Mouse (Mus musculus) limb, embryonic 13.5 days (tissue): ENCODE measurements around the gene Hist1h4j. TPM values are rescaled to one million over a fixed set of nuclear protein-coding genes. Genes with fewer than 3 reads are reported as not detected.
"Not testable (repeated sequence)": the region's sequence is repeated elsewhere in the genome, so short reads cannot be mapped to it uniquely, and the experiment has no call there.

Experiments used
- ATAC-seq: fragments of 200-750 bp; cut with Nextera tagmentation; 2 replicates; pipeline ENCODE4 v1.8.0; 2017; ENCODE audit warnings: low read depth, moderate number of reproducible peaks, moderate TSS enrichment; ENCODE audit not compliant: low FRiP score
- H3K27ac ChIP-seq: fragments of 300-500 bp; sonication (generic); 2 replicates; pipeline ENCODE4 v1.5.1; 2015; ENCODE audit warnings: inconsistent platforms, mild to moderate bottlenecking, moderate library complexity
- H3K27me3 ChIP-seq: fragments of 300-500 bp; sonication (generic); 2 replicates; pipeline ENCODE4 v1.6.1; 2015; ENCODE audit warnings: mild to moderate bottlenecking, inconsistent platforms
- H3K36me3 ChIP-seq: fragments of 300-500 bp; sonication (generic); 2 replicates; pipeline ENCODE4 v1.6.1; 2015; ENCODE audit warnings: inconsistent platforms, mild to moderate bottlenecking, moderate library complexity
- H3K4me1 ChIP-seq: fragments of 300-500 bp; sonication (generic); 2 replicates; pipeline ENCODE4 v1.6.1; 2015; ENCODE audit warnings: inconsistent platforms
- H3K4me2 ChIP-seq: fragments of 300-500 bp; sonication (generic); replicated peaks from 2 replicates; pipeline ENCODE4 v1.6.1; 2015; ENCODE audit warnings: inconsistent platforms, mild to moderate bottlenecking, moderate library complexity
- H3K4me3 ChIP-seq: fragments of 300-500 bp; sonication (generic); 2 replicates; pipeline ENCODE4 v1.5.1; 2015; ENCODE audit warnings: moderate library complexity, mild to moderate bottlenecking, inconsistent platforms
- H3K9ac ChIP-seq: fragments of 300-500 bp; sonication (generic); 2 replicates; pipeline ENCODE4 v1.6.1; 2015; ENCODE audit warnings: mild to moderate bottlenecking, inconsistent platforms
- H3K9me3 ChIP-seq: fragments of 300-500 bp; sonication (generic); 2 replicates; pipeline ENCODE4 v1.6.1; 2016; ENCODE audit warnings: inconsistent platforms
- WGBS: fragments of 180-500 bp; shearing (Covaris S2); methylation state at CpG from one replicate; pipeline ENCODE4 v1.1.7; 2015; 5-methylcytosine and 5-hydroxymethylcytosine counted together
- polyA plus RNA-seq: library from polyadenylated mRNA; unstranded; fragments of >200 nt; fragmentation: Nextera tagmentation; extraction: Ambion mirVana; gene quantifications from 2 replicates; pipeline ENCODE4 v1.2.1, GENCODE M21; 2015

Hist1h4j gene
- polyA plus RNA-seq, 1 experiment from 2014 or later: 1.3 TPM

DNA sequence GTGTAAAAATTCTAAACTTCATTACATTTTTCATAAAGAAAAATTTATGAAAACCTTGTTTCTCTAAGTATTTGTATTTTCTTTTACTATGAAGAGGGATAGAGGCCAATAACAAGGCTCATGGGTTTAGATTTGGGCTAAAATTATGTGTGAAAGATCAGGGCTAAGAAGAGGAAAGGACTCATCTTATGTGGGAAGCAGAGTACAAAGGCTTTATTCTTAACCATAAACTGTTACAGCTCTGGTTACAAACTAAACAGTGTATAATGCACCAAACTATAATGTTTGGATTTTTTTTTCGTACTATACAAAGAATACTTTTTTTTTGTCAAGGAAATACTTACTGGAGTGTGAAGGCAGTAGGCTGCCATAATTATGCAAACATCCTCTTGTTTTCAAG lies 20.8 kb downstream of the Hist1h4j start:
- Histone ChIP-seq H3K36me3 (no peaks in the 10 kb centered on the region), H3K27ac (no peak overlapping the region), H3K4me3 (no peak overlapping the region), H3K9me3 (no peaks in the 10 kb centered on the region), H3K27me3 (no peaks in the 10 kb centered on the region), H3K4me2 (peak overlapping the region; percentile 41; the same call in 1 of the 2 replicates), H3K4me1 (peaks cover 18% of the 10 kb centered on the region), H3K9ac (no peak overlapping the region)
- 77% methylated on average over 1 of the region's 1 CpGs for WGBS
- ATAC-seq: no peak

DNA sequence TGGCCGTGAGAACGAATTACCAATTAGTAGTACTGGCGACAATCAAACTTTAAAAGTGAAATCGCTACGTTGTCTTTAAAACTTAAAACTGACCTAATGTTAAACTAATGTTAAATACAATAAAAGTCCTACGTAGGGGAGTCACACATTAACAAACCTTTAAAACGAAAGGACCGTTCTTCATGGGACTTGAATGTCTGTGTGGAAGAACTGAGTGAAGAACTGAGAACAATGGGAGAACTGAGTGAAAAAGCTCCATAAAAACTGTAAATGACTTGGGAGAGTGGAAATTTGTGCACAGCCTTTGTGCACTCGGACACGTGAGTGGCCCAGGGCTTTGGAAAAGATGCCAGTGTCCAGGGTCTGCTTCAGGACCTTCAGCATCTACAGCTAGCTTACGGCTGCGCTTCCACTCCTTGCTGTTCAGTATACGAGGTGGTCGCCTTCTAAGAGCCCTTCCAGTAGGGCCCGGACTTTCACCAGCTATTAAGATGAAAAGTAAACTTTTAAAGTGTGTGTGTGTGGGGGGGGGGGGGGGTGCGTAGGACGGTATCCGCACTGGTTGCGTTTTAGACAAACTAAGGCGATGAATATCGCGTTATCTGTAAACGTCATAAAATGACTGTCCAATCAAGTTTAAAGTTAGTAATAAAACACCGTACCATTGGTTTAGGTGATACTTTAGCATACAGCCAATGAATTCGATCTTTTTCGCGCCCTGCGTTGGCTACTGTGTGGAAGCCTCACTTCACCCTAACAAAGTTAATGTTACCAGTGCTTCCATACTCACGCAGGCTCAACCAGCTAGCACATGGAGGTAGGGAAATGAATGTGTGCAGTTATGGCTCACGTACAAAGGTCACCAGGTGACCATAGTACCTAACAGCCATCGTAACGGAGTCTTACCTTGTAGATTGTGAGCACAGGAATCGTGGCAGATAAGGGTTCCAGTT lies 44.2 kb downstream of the Hist1h4j start:
- H3K27ac ChIP-seq: peak overlapping the region; percentile 97
- peak overlapping the region; percentile 90 for H3K4me2 ChIP-seq
- H3K36me3 ChIP-seq: no peaks in the 10 kb centered on the region
- H3K4me1 ChIP-seq: peaks cover 20% of the 10 kb centered on the region
- WGBS: 4% methylated on average over 33 of the region's 33 CpGs
- H3K27me3 ChIP-seq: no peaks in the 10 kb centered on the region
- H3K9me3 ChIP-seq: no peaks in the 10 kb centered on the region
- ATAC-seq: peak; percentile 88
- H3K9ac ChIP-seq: peak overlapping the region; percentile 85
- peak overlapping the region; percentile 59 for H3K4me3 ChIP-seq

DNA sequence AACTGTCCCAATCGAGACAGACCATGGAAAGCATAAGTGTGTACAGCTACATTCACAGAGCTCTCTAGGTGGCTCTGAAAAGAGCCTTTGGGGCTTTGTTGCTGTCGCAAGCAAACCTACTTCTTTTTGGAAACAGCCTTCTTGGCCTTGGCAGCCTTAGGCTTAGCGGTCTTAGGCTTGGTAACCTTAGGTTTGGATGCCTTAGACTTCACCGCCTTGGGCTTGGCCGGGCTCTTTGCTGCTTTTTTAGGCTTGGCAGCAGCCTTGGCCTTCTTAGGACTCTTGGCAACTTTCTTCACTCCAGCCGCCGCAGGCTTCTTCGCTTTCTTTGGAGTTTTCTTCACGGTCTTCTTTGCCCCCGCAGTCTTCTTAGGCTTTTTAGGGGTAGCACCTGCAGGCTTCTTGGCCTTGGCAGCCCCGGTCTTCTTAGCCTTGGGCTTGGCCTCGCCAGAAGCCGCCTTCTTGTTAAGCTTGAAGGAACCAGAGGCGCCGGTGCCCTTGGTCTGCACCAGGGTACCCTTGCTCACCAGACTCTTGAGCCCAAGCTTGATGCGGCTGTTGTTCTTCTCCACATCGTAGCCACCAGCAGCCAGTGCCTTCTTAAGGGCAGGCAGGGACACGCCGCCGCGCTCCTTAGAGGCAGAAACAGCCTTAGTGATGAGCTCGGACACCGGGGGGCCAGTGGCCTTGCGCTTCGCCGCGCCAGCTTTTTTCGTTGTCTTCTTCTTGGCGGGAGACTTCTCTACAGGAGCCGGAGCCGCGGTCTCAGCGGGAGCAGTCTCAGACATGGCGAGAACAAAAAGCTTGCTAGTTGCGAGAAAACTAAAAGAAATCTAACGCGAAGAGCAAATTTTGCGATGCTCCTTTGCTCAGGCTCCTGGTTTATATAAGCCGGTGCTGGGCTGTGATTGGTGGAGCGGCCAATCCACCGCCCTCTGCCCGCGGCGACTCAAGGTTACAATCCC lies 45.2 kb downstream of the Hist1h4j start, which contains the start of gene Hist1h1b:
Gene Hist1h1b (minus strand): TSS at position 859 of the 965 bp plus-strand sequence.
- Histone ChIP-seq H3K4me3 (peak within 1 kb of the TSS; percentile 59), H3K27ac (peak within 1 kb of the TSS; percentile 97), H3K36me3 (no peaks in the 10 kb centered on the region), H3K9me3 (no peaks in the 10 kb centered on the region), H3K27me3 (no peaks in the 10 kb centered on the region), H3K9ac (peak within 1 kb of the TSS; percentile 85), H3K4me1 (peaks cover 25% of the 10 kb centered on the region), H3K4me2 (peak within 1 kb of the TSS; percentile 90)
- WGBS: under 1% methylated on average over 44 of the region's 44 CpGs
- ATAC-seq: peak; percentile 30

DNA sequence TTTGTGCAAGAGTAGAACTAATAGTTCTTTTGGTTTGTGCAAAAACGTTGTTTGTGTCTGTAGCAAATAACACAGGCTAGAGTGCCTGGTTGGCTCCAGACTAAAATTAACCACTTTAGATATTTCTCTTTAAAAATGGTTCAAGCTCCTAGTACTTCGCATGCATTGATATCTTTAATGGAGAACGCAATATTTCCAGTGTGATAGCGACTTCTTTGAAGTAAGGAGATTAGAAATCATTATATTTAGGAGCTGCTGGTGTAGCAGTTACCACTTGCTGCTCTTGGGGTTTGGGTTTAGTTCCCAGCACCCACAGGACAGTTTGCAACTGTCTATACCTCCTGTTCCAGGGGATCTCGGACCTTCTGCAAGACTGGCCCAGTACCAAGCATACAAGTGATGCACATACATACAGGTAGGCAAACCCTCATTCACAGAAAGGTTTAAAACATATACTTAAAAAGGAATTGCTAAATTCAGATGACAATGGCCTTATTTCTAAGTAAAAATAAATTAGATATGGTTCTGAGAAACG lies 46.2 kb downstream of the Hist1h4j start:
- WGBS: 42% methylated on average over 6 of the region's 6 CpGs
- Histone ChIP-seq H3K9me3 (no peaks in the 10 kb centered on the region), H3K27ac (peak overlapping the region; percentile 97), H3K9ac (peak overlapping the region; percentile 85; the same call in 1 of the 2 replicates), H3K27me3 (no peaks in the 10 kb centered on the region), H3K4me2 (peak overlapping the region; percentile 90), H3K4me1 (peaks cover 32% of the 10 kb centered on the region), H3K36me3 (no peaks in the 10 kb centered on the region), H3K4me3 (peak overlapping the region; percentile 59)
- no peak for ATAC-seq

DNA sequence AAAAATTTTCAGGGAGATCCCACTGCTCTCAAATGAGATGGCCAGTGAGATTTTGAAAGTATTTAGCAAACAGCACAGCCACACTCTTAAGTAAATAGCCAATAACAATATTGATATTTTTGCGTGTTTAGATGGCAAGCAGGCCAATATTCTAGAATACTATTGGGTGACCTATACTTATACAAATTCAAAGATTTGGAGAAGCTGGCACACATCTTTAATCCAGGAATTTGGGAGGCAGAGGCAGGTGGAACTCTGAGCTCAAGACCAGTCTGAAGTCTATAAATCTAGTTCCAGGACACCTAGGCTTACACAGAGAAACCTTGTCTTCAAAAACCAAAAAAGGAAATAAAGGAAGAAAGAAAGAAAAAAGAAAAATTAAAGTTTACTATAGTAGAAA lies 46.8 kb downstream of the Hist1h4j start:
- no peak overlapping the region for H3K9ac ChIP-seq
- ATAC-seq: no peak
- H3K27ac ChIP-seq: no peak overlapping the region; the same call in 1 of the 2 replicates
- no peaks in the 10 kb centered on the region for H3K9me3 ChIP-seq
- no peaks in the 10 kb centered on the region for H3K27me3 ChIP-seq
- 93% methylated on average over 1 of the region's 1 CpGs for WGBS
- H3K4me3 ChIP-seq: no peak overlapping the region
- no peaks in the 10 kb centered on the region for H3K36me3 ChIP-seq
- H3K4me2 ChIP-seq: no peak overlapping the region
- peaks cover 33% of the 10 kb centered on the region for H3K4me1 ChIP-seq

DNA sequence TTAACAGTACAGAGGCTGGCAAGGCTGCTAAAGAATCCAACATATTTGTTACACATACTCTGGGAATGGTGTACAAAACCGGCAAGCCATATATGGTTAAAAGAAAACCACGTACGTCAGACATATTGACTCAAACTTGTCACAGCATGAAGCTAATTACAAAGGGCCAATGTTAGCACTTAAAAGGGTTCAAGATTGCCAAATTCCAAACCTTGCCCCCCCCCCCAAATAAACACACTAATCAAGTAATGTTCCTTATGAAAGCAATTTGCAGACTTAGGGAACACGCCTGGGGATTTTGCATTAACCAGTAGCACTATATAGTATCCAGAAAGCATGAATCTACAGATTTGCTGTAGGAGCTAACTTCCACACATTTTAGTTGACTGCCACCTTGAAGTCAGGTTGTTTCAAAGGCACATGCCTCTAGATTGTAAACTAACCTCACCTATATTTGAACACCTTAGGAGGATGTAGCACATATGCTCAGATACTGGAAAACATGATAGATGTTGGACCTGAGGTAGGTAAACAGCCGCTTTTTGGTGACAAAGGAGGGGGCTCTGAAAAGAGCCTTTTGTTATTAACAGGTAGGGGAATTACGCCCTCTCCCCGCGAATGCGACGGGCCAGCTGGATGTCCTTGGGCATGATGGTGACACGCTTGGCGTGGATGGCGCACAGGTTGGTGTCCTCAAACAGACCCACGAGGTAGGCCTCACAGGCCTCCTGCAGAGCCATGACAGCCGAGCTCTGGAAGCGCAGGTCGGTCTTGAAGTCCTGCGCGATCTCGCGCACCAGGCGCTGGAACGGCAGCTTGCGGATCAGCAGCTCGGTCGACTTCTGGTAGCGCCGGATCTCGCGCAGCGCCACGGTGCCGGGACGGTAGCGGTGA lies 47.7 kb downstream of the Hist1h4j start:
- H3K4me2 ChIP-seq: peak overlapping the region; percentile 80
- not testable (repeated sequence) for ATAC-seq, H3K27me3 ChIP-seq, H3K9me3 ChIP-seq, H3K36me3 ChIP-seq
- peak overlapping the region; percentile 87 for H3K27ac ChIP-seq
- WGBS: under 1% methylated on average over 19 of the region's 35 CpGs
- peak overlapping the region; percentile 49 for H3K4me3 ChIP-seq
- peak overlapping the region; percentile 77 for H3K9ac ChIP-seq
- H3K4me1 ChIP-seq: peaks cover 33% of the 10 kb centered on the region

DNA sequence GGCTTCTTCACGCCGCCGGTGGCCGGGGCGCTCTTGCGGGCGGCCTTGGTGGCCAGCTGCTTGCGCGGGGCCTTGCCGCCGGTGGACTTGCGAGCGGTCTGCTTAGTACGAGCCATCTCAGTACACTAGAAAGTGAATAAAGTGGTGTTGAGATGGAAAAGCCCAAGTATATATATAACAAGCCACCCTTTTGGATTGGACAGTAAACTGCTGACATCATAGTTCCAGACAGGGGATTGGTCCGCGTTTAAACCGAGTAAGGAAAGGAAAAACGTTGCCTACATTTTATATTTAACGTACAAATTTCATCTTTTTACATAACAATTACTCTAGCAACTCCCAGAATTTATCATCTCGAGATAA lies 48.4 kb downstream of the Hist1h4j start, which contains the start of gene Hist1h3i:
Gene Hist1h3i (minus strand): TSS at position 116 of the 363 bp plus-strand sequence.
- H3K4me1 ChIP-seq: peaks cover 34% of the 10 kb centered on the region
- H3K9ac ChIP-seq: peak within 1 kb of the TSS; percentile 77
- peak within 1 kb of the TSS; percentile 80 for H3K4me2 ChIP-seq
- peak; percentile 78 for ATAC-seq
- peak within 1 kb of the TSS; percentile 49 for H3K4me3 ChIP-seq
- WGBS: 0% methylated on average over 13 of the region's 20 CpGs
- H3K36me3 ChIP-seq: no peaks in the 10 kb centered on the region
- H3K9me3 ChIP-seq: no peaks in the 10 kb centered on the region
- H3K27ac ChIP-seq: peak within 1 kb of the TSS; percentile 87
- no peaks in the 10 kb centered on the region for H3K27me3 ChIP-seq

DNA sequence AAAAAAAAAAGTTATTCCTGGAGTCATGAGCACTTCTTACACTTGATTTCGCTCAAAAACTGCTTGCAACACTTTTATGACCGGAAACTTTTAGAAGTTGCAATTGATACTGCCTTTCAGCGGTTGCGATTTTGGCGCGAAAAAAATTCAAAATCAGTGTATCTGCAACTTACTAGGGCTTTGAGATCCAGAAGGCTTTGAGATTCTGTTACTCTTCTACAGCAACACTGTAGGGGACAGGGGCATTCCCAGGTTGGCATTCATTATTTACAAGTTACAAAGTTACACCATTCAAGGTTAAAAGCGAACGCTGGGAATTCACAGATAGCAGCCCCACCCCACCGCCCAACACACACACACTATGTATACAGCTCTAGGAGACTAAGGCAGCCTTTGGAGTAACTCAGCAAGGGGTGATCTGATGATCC lies 48.9 kb downstream of the Hist1h4j start:
- H3K9me3 ChIP-seq: no peaks in the 10 kb centered on the region
- no peak for ATAC-seq
- WGBS: 2% methylated on average over 9 of the region's 9 CpGs
- H3K4me1 ChIP-seq: peaks cover 37% of the 10 kb centered on the region
- no peaks in the 10 kb centered on the region for H3K27me3 ChIP-seq
- peak overlapping the region; percentile 49 for H3K4me3 ChIP-seq
- peak overlapping the region; percentile 77 for H3K9ac ChIP-seq
- H3K36me3 ChIP-seq: no peaks in the 10 kb centered on the region
- peak overlapping the region; percentile 80 for H3K4me2 ChIP-seq
- H3K27ac ChIP-seq: peak overlapping the region; percentile 87

DNA sequence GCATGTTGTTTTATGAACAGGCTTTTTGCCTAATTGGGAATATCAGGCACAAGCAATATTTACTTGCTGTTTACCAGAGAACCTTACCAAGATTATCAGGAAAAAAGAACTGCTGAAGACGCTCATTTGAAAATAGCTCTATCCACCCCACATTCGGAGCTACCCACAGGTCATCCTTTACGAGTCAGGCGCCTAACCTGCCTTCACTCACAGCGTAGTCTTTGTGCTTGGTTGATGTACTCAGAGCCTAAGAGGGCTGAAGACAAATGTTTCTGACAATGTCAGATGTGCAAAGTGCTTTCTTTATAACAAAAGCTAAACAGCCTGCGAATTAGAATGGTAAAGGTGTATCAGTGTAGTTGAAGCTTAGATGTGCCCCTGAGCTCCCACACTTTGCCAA lies 49.4 kb downstream of the Hist1h4j start:
- H3K4me3 ChIP-seq: peak overlapping the region; percentile 49
- H3K9ac ChIP-seq: peak overlapping the region; percentile 77
- 30% methylated on average over 6 of the region's 6 CpGs for WGBS
- no peaks in the 10 kb centered on the region for H3K9me3 ChIP-seq
- peak overlapping the region; percentile 87 for H3K27ac ChIP-seq
- peaks cover 37% of the 10 kb centered on the region for H3K4me1 ChIP-seq
- ATAC-seq: no peak
- no peaks in the 10 kb centered on the region for H3K36me3 ChIP-seq
- H3K27me3 ChIP-seq: no peaks in the 10 kb centered on the region
- H3K4me2 ChIP-seq: peak overlapping the region; percentile 80
